Mouse (Mus musculus): ENCODE measurements around the gene Shoc2.

Shoc2 gene

GRCm38 (mm10) chr19:54040356-54041028, 96.4 kb downstream of the Shoc2 start:
- no peak for DNase-seq

- DNase-seq = peak; percentile 34
Observed at GRCm38 (mm10) chr19:54041029-54041367, 96.9 kb downstream of the Shoc2 start.

- DNase-seq = no peak
Observed at GRCm38 (mm10) chr19:54043851-54044250, 99.7 kb downstream of the Shoc2 start, which contains the start of gene Adra2a. Adra2a (plus strand) TSS chr19:54044151.

DNA sequence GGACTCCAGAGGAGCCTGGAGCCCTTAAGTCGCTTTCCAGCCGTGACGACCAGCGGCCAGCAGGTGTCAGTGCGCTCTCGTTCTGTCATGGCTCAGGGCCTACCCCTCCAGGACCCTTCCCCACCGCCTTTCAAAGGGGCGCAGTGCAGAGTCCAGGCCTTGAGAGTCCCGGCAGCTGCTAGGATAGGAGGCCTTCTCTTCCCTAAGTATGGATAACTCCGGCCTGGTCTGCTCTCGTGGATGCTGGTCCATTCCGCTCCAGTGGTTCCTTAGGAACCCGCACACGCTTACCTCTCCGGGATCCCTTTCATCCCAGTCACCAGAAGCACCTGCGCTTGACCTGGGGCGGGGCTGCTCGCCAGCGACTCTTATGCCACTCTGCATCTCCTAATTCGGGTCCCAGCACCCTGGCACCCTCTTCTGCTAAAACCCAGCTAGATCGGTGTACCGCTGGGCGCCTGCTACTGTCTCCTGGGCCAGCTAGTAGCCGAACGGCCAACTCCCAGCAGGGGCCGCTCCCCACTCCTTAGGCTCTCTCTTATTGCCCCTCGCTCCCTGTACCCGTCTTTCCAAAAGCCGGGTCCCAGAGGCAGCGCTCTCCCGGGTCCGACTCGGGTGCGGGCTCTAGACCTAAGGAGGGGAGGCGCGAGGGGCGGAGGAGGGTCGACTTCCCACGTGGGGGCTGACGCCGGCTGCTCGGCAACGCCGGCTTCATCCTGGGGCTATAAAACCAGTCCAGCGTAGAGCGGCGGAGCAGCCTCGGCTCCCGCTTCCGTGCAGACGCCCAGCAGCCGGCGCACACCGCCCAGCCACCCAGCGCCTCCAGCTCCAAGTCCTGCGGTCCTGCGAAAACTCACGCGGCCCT, 100.6 kb downstream of the Shoc2 start:
- DNase-seq = peak; percentile 90

DNA sequence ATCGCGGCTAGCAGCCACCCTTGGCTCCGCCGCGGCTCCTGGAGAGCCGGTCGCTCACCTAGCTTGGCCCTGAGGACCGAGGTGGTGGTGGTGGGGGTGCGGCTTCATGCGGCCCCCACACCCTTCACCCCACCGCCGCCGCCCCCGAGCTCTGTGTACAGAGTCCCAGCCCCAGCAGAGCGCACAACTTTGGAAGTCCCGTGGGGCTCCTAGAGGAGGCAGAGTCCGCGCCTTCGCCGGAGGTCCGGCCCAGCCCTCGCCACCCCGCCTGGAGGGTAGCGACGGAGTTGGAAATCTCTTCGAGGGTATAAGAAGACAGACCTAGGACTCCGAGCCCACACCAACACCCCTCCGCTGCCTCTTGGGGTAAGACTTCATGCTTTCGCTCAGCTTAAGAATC, 101.3 kb downstream of the Shoc2 start:
- DNase-seq = no peak

GRCm38 (mm10) chr19:54045931-54046683, 102.0 kb downstream of the Shoc2 start:
- peak; percentile 41 for DNase-seq

- peak; percentile 35 for DNase-seq
Observed at GRCm38 (mm10) chr19:54046684-54047070, 102.6 kb downstream of the Shoc2 start.

DNA sequence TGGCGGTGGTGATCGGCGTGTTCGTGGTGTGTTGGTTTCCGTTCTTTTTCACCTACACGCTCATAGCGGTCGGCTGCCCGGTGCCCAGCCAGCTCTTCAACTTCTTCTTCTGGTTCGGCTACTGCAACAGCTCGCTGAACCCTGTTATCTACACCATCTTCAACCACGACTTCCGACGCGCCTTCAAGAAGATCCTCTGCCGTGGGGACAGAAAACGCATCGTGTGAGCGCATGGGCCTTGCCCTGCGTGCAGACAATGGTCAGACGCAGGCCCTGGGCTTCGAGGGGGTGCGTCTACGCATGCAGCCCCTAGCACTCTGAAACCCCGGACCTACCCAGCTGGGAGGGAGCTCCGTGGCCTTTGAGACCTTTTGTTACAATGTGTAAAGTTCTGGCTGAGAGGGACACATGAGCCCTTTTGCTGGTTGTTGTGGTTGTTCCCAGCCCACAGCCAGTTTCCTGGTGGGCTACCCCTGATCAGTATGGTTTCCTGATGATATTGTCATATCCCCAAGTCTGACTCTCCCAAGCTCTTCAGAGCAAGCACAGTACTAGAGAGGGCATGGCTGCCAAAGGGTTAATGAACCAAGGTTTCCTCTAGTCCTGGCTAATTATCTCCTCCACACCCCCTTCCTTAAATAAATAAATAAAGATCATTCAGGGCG, 103.4 kb downstream of the Shoc2 start:
- peak; percentile 30 for DNase-seq

GRCm38 (mm10) chr19:54048161-54048885, 104.2 kb downstream of the Shoc2 start:
- DNase-seq = peak; percentile 6

- no peak for DNase-seq
Observed at GRCm38 (mm10) chr19:54051651-54052050, 107.5 kb downstream of the Shoc2 start.

- no peak for DNase-seq
Observed at GRCm38 (mm10) chr19:54055845-54056244, 111.7 kb downstream of the Shoc2 start.

- DNase-seq = no peak
Observed at GRCm38 (mm10) chr19:54068447-54068846, 124.3 kb downstream of the Shoc2 start.

DNA sequence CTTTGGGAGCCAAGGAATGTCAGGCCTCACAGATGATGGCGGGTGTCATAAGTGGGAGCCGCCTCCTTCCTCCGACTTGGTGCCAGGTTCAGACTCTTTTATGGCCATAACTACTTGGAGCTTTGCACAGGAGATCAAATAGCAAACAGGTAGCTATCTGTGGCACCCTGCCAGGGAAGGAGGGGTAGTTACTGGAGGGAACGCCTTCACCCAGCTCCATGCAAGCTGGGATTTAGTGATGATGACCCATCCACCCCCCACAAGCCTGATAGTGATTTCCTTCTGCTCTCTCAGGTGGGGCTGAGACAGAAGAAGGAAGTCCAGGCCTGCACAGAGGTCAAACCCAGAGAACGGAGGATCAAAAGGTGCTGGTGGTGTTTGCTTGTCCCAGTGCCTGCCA, 126.4 kb downstream of the Shoc2 start:
- no peak for DNase-seq

GRCm38 (mm10) chr19:54072233-54072800, 128.2 kb downstream of the Shoc2 start:
- no peak for DNase-seq

GRCm38 (mm10) chr19:54076362-54077349, 132.6 kb downstream of the Shoc2 start:
- no peak for DNase-seq

- DNase-seq = no peak
Observed at GRCm38 (mm10) chr19:54081303-54081702, 137.2 kb downstream of the Shoc2 start.

GRCm38 (mm10) chr19:54081716-54082165, 137.6 kb downstream of the Shoc2 start:
- no peak for DNase-seq
